Mouse (Mus musculus) small intestine, adult 2 months (tissue): Measurements from ENCODE around the gene Wdr89. TPM values are rescaled to one million over a fixed set of nuclear protein-coding genes. Genes with fewer than 3 reads are reported as not detected.
A peak's percentile ranks its signal among the peaks of the same experiment; 100 is the strongest.

Experiments used
- H3K27ac ChIP-seq: fragments of 200-500 bp; 2 replicates; pipeline ENCODE4 v1.5.1; 2012; ENCODE audit warnings: low read depth, low read length, control low read depth, inconsistent platforms; ENCODE audit not compliant: insufficient read depth
- H3K27me3 ChIP-seq: fragments of 200-500 bp; 2 replicates; pipeline ENCODE4 v1.6.1; 2012; ENCODE audit warnings: mild to moderate bottlenecking, moderate library complexity, low read length, inconsistent platforms; ENCODE audit not compliant: control insufficient read depth, insufficient read depth
- H3K36me3 ChIP-seq: fragments of 200-500 bp; 2 replicates; pipeline ENCODE4 v1.6.1; 2012; ENCODE audit warnings: mild to moderate bottlenecking, low read length, control low read depth, inconsistent platforms; ENCODE audit not compliant: control insufficient read depth, insufficient read depth
- H3K4me1 ChIP-seq: fragments of 200-500 bp; 2 replicates; pipeline ENCODE4 v1.6.1; 2012; ENCODE audit warnings: low read length, inconsistent platforms, mixed read lengths; ENCODE audit not compliant: control insufficient read depth, insufficient read depth, insufficient read length
- H3K4me3 ChIP-seq: fragments of 200-500 bp; 2 replicates; pipeline ENCODE4 v1.5.1; 2012; ENCODE audit warnings: low read depth, mild to moderate bottlenecking, control low read depth, inconsistent platforms, low read length, moderate library complexity
- CTCF ChIP-seq: fragments of 200-500 bp; IDR thresholded peaks from 2 replicates; pipeline ENCODE4 v1.5.1; 2012; ENCODE audit warnings: low read depth, mild to moderate bottlenecking, control low read depth, inconsistent platforms, low read length, moderate library complexity, mixed read lengths; ENCODE audit not compliant: insufficient replicate concordance, insufficient read length; ENCODE audit errors: extremely low read depth
- POLR2A ChIP-seq: fragments of 200-500 bp; IDR thresholded peaks from 2 replicates; pipeline ENCODE4 v1.6.1; 2012; ENCODE audit warnings: low read depth, mild to moderate bottlenecking, control low read depth, inconsistent platforms, low read length, moderate library complexity
- WGBS: fragments of 180-500 bp; shearing (Covaris S2); methylation state at CpG from one replicate; pipeline ENCODE4 v1.1.7; 2018; 5-methylcytosine and 5-hydroxymethylcytosine counted together
- polyA plus RNA-seq: library from polyadenylated mRNA; depleted of rRNA; stranded (reverse); fragments of >200 nt; gene quantifications from 2 replicates; pipeline ENCODE4 v1.2.3, GENCODE M21; 2012

Gene Wdr89
- polyA plus RNA-seq, 1 experiment, result 1.5 TPM

GRCm38 (mm10) chr12:75683598-75683997 is 14.3 kb upstream of the Wdr89 start:
- no peak overlapping the region for H3K27ac ChIP-seq
- TF ChIP-seq POLR2A (no peak), CTCF (no peak)
- WGBS, result 64% methylated on average over 4 of the region's 4 CpGs
- H3K27me3 ChIP-seq, result no peaks in the 10 kb centered on the region
- H3K36me3 ChIP-seq, result no peaks in the 10 kb centered on the region
- H3K4me1 ChIP-seq, result peaks cover 9% of the 10 kb centered on the region; the same call in 1 of the 2 replicates
- H3K4me3 ChIP-seq, result no peak overlapping the region

GRCm38 (mm10) chr12:75682842-75683241 is 13.5 kb upstream of the Wdr89 start:
- TF ChIP-seq POLR2A (no peak), CTCF (no peak)

DNA sequence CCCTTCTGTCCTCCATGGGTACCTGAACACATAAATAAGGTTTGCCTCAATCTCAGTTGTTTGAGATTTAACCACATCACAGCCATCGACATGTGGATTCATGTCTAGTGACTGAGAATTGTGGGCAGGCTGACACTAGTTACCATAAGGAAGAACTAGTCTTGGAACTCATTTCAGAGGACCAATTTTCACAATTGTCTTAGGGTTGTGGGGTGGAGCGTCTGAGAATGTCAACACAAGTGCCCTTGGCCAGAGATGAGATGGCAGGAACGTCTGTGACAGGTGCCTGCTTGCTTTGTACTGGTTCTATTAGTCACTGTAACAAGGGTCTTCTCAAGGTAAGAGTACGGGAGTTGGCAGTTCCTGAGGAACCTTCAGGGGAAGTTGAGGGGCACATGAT is 11.8 kb upstream of the Wdr89 start:
- no peak for TF ChIP-seq POLR2A
- TF ChIP-seq CTCF, result no peak
- Histone ChIP-seq H3K4me1 (peaks cover 7% of the 10 kb centered on the region; the same call in 1 of the 2 replicates), H3K27ac (no peak overlapping the region), H3K36me3 (no peaks in the 10 kb centered on the region), H3K27me3 (no peaks in the 10 kb centered on the region), H3K4me3 (no peak overlapping the region)
- WGBS, result 71% methylated on average over 4 of the region's 4 CpGs

More at GRCm38 (mm10) chr12:75682842-75683241, 13.5 kb upstream of the Wdr89 start:
- Histone ChIP-seq H3K27ac (peak overlapping the region; percentile 20; the same call in 1 of the 2 replicates), H3K27me3 (no peaks in the 10 kb centered on the region), H3K36me3 (no peaks in the 10 kb centered on the region), H3K4me1 (peaks cover 9% of the 10 kb centered on the region; the same call in 1 of the 2 replicates), H3K4me3 (no peak overlapping the region)
- 80% methylated on average over 2 of the region's 2 CpGs for WGBS

GRCm38 (mm10) chr12:75678393-75678792 is 9.1 kb upstream of the Wdr89 start:
- Histone ChIP-seq H3K4me1 (peaks cover 7% of the 10 kb centered on the region; the same call in 1 of the 2 replicates), H3K27ac (no peak overlapping the region)
- 50% methylated on average over 4 of the region's 4 CpGs for WGBS

DNA sequence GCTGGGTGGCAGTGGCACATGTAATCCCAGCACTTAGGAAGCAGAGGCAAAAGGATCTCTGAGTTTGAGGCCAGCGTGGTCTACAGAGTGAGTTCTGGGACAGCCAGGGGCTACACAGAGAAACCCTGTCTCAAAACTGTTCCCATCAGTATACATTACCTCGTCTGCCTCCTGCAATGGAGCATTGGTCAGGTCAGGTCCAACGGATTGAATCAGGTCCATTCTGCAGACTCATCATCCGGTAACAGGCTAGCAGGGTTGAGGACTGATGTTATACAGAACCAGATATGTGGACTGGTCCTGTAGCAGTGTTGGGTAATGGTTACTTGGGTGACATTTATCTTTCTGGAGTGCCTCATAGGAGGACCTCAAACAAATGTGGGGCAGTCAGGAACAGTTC is 3.3 kb upstream of the Wdr89 start:
- TF ChIP-seq CTCF (no peak), POLR2A (no peak)
- H3K4me1 ChIP-seq, result peaks cover 11% of the 10 kb centered on the region; the same call in 1 of the 2 replicates
- WGBS, result 95% methylated on average over 4 of the region's 4 CpGs
- H3K36me3 ChIP-seq, result no peaks in the 10 kb centered on the region
- no peak overlapping the region for H3K27ac ChIP-seq
- no peak overlapping the region for H3K4me3 ChIP-seq
- H3K27me3 ChIP-seq, result no peaks in the 10 kb centered on the region

More at GRCm38 (mm10) chr12:75678393-75678792, 9.1 kb upstream of the Wdr89 start:
- no peak for TF ChIP-seq CTCF
- TF ChIP-seq POLR2A, result no peak
- H3K36me3 ChIP-seq, result no peaks in the 10 kb centered on the region
- H3K27me3 ChIP-seq, result no peaks in the 10 kb centered on the region
- H3K4me3 ChIP-seq, result no peak overlapping the region

- Histone ChIP-seq H3K27ac (no peak overlapping the region), H3K4me1 (peaks cover 11% of the 10 kb centered on the region; the same call in 1 of the 2 replicates), H3K36me3 (no peaks in the 10 kb centered on the region), H3K27me3 (no peaks in the 10 kb centered on the region), H3K4me3 (no peak overlapping the region)
- WGBS, result 44% methylated on average over 3 of the region's 3 CpGs
- TF ChIP-seq POLR2A (no peak), CTCF (peak; percentile 64; the same call in 1 of the 2 replicates)
Measured at GRCm38 (mm10) chr12:75671759-75672315, 2.5 kb upstream of the Wdr89 start.

GRCm38 (mm10) chr12:75670611-75671010 is 1.3 kb upstream of the Wdr89 start:
- TF ChIP-seq POLR2A (no peak), CTCF (no peak)
- H3K27ac ChIP-seq, result no peak overlapping the region
- H3K27me3 ChIP-seq, result no peaks in the 10 kb centered on the region
- no peak overlapping the region for H3K4me3 ChIP-seq
- peaks cover 11% of the 10 kb centered on the region; the same call in 1 of the 2 replicates for H3K4me1 ChIP-seq
- H3K36me3 ChIP-seq, result no peaks in the 10 kb centered on the region
- WGBS, result 81% methylated on average over 6 of the region's 6 CpGs
